Mouse (Mus musculus) layer of hippocampus, adult 6 months (tissue): ENCODE results near the gene Mgarp. TPM values are rescaled to one million over a fixed set of nuclear protein-coding genes. Genes with fewer than 3 reads are reported as not detected.

Source experiments
- long read RNA-seq, 2 experiments: library from polyadenylated mRNA; unstranded; transcript quantifications; one replicate each; pipeline ENCODE4 v2.0.0; 2019 to 2020
- polyA plus RNA-seq: library from polyadenylated mRNA; unstranded; fragments of <200 nt; fragmentation: Nextera tagmentation; gene quantifications from 2 replicates; pipeline ENCODE4 v1.2.3, GENCODE M21; 2021

Mgarp gene
- 0.15 and 0.23 TPM in 2 replicates for polyA plus RNA-seq
- long read RNA-seq, experiment 1: 0 reads
- long read RNA-seq, experiment 2, partial matches to known transcripts: 0 of 3 reads
- long read RNA-seq, experiment 2, other reads (novel, unspliced or antisense): 0 of 3 reads

DNA sequence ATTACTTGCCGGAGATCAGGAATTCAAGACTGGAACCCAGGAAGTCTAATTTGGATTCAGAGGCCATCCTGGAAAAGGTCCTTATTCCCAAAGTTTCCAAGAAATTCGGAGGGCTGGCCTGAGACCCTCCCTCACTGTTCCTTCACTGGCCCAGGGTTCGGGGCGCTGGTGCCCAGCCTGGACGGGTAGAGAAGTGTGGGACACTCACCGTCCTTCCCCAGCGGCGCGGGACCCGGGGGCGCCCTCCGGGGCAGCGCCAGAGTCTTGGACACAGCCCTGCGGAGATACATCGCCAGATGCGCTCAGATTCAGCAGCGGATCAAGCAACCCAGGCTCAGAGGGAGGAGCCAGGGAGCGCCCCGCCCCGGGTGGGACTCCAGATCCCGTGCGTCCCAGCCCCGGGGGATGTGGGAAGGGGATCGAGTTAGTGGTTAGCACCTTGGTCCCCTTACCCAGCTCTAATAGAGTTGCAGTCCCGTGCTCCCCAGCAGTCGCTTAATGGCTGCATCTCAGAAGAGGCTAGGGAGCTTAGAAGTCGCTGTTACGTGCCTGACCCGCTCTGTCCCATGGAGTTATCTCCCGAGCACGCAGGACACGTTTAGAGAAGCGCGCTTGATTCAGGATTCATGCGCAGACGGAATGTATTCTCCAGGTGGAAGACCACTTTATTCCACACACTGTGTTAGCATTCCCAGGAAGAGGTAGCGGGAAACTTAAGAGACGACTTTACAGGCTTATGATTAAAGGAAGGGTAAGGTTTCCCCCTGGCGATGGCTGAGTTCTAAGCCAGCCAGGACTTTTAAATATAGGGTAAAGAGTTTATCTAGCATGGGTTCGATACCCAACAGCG, at the start of gene Mgarp:
Gene Mgarp (minus strand): TSS at position 520 of the 850 bp plus-strand sequence.

DNA sequence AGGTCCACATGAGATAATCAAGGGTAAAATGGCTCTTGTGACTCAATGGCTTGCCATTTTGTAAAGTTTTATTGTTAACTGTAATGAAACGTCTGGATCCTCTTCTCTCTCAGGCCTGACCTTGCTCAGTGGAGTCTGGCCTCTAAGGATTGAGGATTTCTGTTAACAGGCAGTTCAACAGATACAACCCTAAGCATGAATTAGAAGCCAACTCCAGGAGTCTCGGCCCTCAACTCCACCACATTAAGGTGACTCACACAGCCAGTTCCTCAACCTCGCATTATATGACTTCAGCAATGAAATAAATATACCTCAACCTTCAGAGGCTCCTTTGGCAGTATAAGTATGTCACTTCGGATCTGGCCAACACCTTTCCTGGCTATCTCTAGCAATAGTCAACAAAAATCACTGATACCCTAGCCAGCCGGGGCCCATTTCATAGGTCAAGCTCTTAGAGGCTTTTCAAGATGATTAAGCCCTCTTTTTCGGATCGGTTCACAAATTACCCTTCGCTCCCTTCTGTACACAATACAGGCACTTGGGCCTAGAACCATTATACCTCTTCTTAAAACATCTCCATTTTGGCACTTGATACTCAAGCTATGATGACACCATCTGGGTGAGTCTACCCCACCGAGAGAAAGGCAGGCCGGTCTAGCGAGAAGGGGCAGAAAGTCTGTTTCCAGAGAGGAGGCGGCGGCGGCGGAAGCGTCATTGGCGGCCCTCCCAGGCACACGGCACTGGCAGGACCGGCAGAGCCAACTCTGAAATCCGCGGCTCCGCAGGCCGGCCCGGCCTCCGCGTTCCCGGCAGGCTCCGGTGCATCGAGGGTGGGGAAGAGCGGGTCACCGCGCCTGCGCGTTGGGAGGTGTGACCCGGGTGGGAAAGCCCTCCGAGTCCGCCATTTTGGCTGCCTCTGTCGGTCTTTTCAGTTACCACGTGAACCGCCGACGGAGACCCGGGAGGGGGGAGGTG, 18.8 kb upstream of the Mgarp start, which contains the start of gene Naa15:
Gene Naa15 (plus strand): TSS at position 51 of the 975 bp plus-strand sequence.

DNA sequence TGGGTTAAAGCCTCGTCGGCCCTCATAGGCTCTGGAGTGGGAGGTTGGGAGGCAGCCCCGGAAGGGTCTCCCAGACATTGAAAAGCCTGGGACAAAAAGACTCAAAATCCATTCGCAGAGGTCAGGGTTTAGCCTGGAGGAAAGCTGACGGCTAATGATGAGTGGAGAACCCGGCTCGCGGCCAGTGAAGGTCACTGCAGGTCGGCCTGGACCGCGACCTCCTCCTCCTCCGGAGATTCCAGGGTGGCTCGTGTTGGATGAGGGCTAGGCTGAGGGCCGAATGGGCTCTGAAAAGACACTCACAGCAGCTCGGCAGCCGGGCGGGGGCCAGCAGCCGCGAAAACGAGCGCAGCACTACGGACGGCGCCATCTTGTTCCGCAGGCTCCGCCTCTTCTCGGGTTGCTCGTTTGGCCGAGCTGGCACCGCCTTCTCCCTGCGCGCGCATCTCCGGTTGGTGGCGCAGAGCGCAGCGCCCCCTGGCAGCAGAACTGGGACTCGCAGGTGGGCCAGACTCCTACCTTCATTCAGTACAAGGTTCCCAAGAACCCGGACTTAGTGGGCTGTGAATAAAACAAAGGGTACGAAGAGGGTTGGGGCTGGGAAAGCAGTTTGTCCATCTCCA, 12.1 kb upstream of the Mgarp start, which contains the start of gene Ndufc1:
Gene Ndufc1 (minus strand): TSS at position 428 of the 623 bp plus-strand sequence.

DNA sequence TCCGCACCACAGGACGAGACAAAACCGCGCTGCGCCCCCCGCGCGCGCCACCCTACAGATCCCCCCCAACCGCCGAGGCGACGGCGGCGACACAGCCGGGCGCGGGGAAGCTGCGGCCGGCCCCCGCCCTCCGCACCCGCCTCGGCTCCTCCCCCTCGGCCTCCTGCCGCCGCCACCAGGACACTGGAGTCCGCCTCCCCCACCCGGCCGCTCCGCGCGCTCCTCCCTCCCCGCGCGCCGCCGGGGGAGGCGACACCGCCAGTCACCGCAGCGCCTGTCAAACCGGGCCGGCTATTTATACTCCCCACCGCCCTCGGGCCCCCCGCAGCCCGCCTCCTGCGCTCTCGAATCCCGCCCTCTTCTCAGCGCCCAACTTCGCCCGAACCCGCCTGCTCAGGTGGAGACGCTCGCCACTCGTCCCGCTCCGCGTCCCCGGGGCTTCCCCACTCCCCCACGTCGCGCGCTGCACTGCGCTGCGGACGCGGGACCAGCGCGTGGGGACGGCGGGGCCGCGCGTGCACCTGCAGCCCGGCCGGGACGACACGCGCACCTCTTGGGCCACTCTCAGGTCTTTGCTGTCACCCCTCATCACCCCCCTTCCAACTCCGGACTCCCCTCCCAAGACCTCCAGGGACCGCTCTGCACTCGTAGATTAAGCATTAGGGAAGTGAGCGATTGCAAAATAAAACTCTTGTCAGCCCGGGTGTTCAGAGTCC, 55.8 kb downstream of the Mgarp start, which contains the start of gene Elf2:
Gene Elf2 (minus strand): TSS at position 112 of the 716 bp plus-strand sequence.

Other genes with a start within 250 kb of the Mgarp start
- 16.3 and 22.1 TPM in 2 replicates for gene Noct, start 172.3 kb downstream of the Mgarp start, polyA plus RNA-seq
- 14.9 and 16.6 TPM in 2 replicates for gene Elf2, start 56.1 kb downstream of the Mgarp start, polyA plus RNA-seq
- 1,793 and 2,200 TPM in 2 replicates for gene Ndufc1, start 12.2 kb upstream of the Mgarp start, polyA plus RNA-seq
- gene Naa15, start 18.4 kb upstream of the Mgarp start, polyA plus RNA-seq: 10.3 and 11.2 TPM in 2 replicates
- 22.8 and 23.0 TPM in 2 replicates for gene Rab33b, start 87.2 kb upstream of the Mgarp start, polyA plus RNA-seq
- 9.6 and 13.1 TPM in 2 replicates for gene Setd7, start 164.1 kb upstream of the Mgarp start, polyA plus RNA-seq